Mouse (Mus musculus) limb, embryonic 14.5 days (tissue): ENCODE results near the gene Tinf2. TPM values are rescaled to one million over a fixed set of nuclear protein-coding genes. Genes with fewer than 3 reads are reported as not detected.

Experiments used
- ATAC-seq: fragments of 200-750 bp; cut with Nextera tagmentation; 2 replicates; pipeline ENCODE4 v1.8.0; 2017; ENCODE audit warnings: low read depth, moderate number of reproducible peaks, moderate TSS enrichment; ENCODE audit not compliant: low FRiP score
- DNase-seq: peaks from one replicate; pipeline ENCODE4 v3.0.0-alpha.2; 2015; ENCODE audit warnings: low spot score
- H3K27ac ChIP-seq: fragments of 300-500 bp; sonication (generic); replicated peaks from 2 replicates; pipeline ENCODE4 v1.5.1; 2014; ENCODE audit warnings: low read depth, mild to moderate bottlenecking, low read length, moderate library complexity, mixed read lengths
- H3K27me3 ChIP-seq: fragments of 300-500 bp; sonication (generic); 2 replicates; pipeline ENCODE4 v1.6.1; 2014; ENCODE audit warnings: low read length, mixed read lengths; ENCODE audit not compliant: control insufficient read depth, insufficient read depth
- H3K36me3 ChIP-seq: fragments of 300-500 bp; sonication (generic); 2 replicates; pipeline ENCODE4 v1.6.1; 2014; ENCODE audit warnings: mild to moderate bottlenecking, low read length, moderate library complexity, mixed read lengths; ENCODE audit not compliant: control insufficient read depth, insufficient read depth
- H3K4me1 ChIP-seq: fragments of 300-500 bp; sonication (generic); 2 replicates; pipeline ENCODE4 v1.6.1; 2014; ENCODE audit warnings: antibody characterized with exemption, low read length, mixed read lengths; ENCODE audit not compliant: control insufficient read depth, insufficient read depth
- H3K4me2 ChIP-seq: fragments of 300-500 bp; sonication (generic); replicated peaks from 2 replicates; pipeline ENCODE4 v1.6.1; 2014; ENCODE audit warnings: low read depth, mild to moderate bottlenecking, low read length, moderate library complexity; ENCODE audit not compliant: severe bottlenecking
- H3K4me3 ChIP-seq: fragments of 300-500 bp; sonication (generic); replicated peaks from 2 replicates; pipeline ENCODE4 v1.5.1; 2014; ENCODE audit warnings: low read length
- H3K9ac ChIP-seq: fragments of 300-500 bp; sonication (generic); 2 replicates; pipeline ENCODE4 v1.6.1; 2014; ENCODE audit warnings: mild to moderate bottlenecking, low read depth, low read length, moderate library complexity; ENCODE audit not compliant: severe bottlenecking
- H3K9me3 ChIP-seq: fragments of 300-500 bp; sonication (generic); 2 replicates; pipeline ENCODE4 v1.6.1; 2016; ENCODE audit warnings: low read length; ENCODE audit not compliant: control insufficient read depth
- POLR2A ChIP-seq: fragments of 200-500 bp; IDR thresholded peaks from 2 replicates; pipeline ENCODE4 v1.8.0; 2012; ENCODE audit warnings: inconsistent platforms, mild to moderate bottlenecking, moderate library complexity, borderline replicate concordance; ENCODE audit not compliant: insufficient read depth, insufficient read length; ENCODE audit errors: extremely low read depth
- WGBS: fragments of 180-500 bp; shearing (Covaris S2); extraction: QIAGEN DNeasy Blood & Tissue Kit; methylation state at CpG from one replicate; pipeline ENCODE4 v1.1.7; 2014; 5-methylcytosine and 5-hydroxymethylcytosine counted together
- polyA plus RNA-seq, 2 experiments: library from polyadenylated mRNA; depleted of rRNA in 1 of 2; stranded (reverse) in 1 of 2; unstranded in 1 of 2; fragments of >200 nt; fragmentation: Nextera tagmentation in 1 of 2; extraction: Ambion mirVana in 1 of 2; gene quantifications; 2 replicates each; pipeline versions ENCODE4 v1.2.1 to v1.2.3; 2012 to 2014

Gene Tinf2
- polyA plus RNA-seq, 2 experiments: 34.2 to 38.4 TPM

DNA sequence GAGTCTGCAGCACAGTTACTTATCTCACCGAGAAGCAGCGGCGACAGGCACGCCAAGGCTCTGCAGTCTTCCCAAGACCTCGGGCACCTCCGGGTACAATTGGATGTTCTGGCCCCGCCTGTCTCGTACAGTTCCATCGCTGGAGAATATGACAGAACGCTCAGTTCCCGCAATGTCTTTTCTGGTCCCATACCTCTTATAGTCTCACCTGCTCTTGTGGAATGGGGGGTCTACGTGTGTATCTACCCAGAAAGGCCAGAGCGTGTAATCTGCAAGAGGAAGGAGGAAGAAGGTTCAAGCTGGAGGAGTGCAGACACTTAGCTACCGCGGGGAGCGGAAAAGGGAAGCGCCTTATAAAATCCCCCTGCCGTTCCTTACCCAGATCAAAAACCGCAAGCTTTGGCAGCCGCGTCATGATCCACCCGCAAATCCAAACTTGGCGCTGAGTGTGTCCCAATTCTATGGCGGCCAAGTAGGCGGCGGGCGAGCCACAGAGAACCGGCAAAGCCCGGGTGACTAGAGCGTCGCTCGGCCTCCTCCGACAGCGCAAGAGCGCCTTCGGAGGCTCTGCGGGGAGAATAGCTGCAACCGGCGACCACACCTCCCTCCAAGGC lies 21.6 kb downstream of the Tinf2 start, which contains the start of gene Mdp1:
TSS of gene Mdp1 (minus strand) at position 549 of the 614 bp plus-strand sequence.
- Histone ChIP-seq H3K4me1 (peaks cover 5% of the 10 kb centered on the region), H3K4me2 (peak within 1 kb of the TSS; percentile 59), H3K27ac (peak within 1 kb of the TSS; percentile 79), H3K27me3 (no peaks in the 10 kb centered on the region), H3K4me3 (peak within 1 kb of the TSS; percentile 62), H3K36me3 (peaks cover 37% of the 10 kb centered on the region), H3K9me3 (no peaks in the 10 kb centered on the region), H3K9ac (peak within 1 kb of the TSS; percentile 68)
- under 1% methylated on average over 39 of the region's 39 CpGs for WGBS
- TF ChIP-seq POLR2A: no peak
- ATAC-seq (peak; percentile 94), DNase-seq (peak; percentile 91)

DNA sequence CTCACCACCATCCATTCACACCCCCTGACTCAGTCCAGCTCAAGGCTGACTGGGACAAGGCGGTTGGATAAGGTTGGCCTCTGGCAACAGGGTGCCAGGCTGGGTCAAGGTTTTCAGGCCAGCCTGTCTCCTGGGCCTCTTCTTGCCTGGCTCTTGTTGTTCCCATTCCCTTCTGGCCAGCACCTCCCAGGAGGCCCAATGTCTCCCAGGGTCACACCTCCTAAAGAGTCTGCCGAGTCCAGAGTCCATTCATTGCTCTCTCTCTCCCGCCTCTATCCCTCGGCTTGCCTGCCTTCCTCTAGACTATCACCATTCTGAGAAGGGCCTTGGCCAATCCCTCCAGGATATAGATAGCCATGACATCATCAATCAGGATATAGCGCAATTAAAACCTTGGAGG lies 23.6 kb downstream of the Tinf2 start:
- WGBS: 94% methylated on average over 5 of the region's 5 CpGs
- DNase-seq (no peak), ATAC-seq (no peak)
- TF ChIP-seq POLR2A: no peak
- H3K4me1 ChIP-seq: peaks cover 5% of the 10 kb centered on the region
- H3K36me3 ChIP-seq: peaks cover 28% of the 10 kb centered on the region
- H3K9ac ChIP-seq: no peak overlapping the region
- no peak overlapping the region for H3K4me3 ChIP-seq
- no peaks in the 10 kb centered on the region for H3K27me3 ChIP-seq
- H3K27ac ChIP-seq: no peak overlapping the region
- H3K9me3 ChIP-seq: no peaks in the 10 kb centered on the region
- H3K4me2 ChIP-seq: no peak overlapping the region

DNA sequence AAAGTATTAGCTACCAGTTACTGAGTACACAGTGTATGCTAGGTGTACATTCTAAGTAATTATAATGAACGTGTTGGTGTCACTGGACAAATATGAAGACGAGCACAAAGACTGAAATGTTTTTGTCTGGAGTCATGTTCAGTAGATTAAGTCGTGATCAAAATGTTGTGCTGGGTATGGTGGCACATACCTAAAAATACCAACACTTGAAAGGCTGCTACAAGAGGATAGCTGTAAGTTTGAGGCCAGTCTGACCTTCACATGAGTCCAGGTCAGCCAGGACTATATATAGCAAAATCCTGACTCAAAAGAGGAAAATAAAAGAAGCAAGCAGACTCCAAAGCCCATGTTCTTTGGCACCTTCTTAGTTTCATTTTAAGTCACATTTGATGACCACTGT lies 24.7 kb downstream of the Tinf2 start:
- no peak for TF ChIP-seq POLR2A
- WGBS: 86% methylated on average over 3 of the region's 3 CpGs
- H3K4me2 ChIP-seq: no peak overlapping the region

DNA sequence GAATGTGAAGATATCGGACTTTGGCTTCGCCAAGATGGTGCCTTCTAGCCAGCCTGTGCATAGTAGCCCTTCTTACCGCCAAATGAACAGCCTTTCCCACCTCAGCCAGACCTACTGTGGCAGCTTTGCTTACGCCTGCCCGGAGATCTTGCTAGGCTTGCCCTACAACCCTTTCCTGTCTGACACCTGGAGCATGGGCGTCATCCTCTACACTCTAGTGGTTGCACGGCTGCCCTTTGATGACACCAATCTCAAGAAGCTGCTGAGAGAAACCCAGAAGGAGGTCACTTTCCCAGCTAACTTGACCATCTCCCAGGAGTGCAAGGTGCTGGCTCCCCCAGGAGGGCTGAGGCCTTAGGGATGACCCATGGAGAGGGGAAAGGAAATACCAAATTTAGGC lies 30.1 kb downstream of the Tinf2 start:
- H3K36me3 ChIP-seq: 0 out of 2 replicates have a peak, but pooled peaks cover under 1% of the 10 kb centered on the region
- 83% methylated on average over 7 of the region's 7 CpGs for WGBS
- no peaks in the 10 kb centered on the region for H3K9me3 ChIP-seq
- no peaks in the 10 kb centered on the region for H3K27me3 ChIP-seq
- no peak overlapping the region for H3K9ac ChIP-seq
- H3K4me1 ChIP-seq: no peaks in the 10 kb centered on the region
- no peak for TF ChIP-seq POLR2A
- no peak overlapping the region for H3K4me3 ChIP-seq
- no peak for ATAC-seq
- no peak for DNase-seq
- H3K27ac ChIP-seq: no peak overlapping the region
- no peak overlapping the region for H3K4me2 ChIP-seq

More for the DNA sequence above, 24.7 kb downstream of the Tinf2 start:
- Histone ChIP-seq H3K36me3 (peaks cover 22% of the 10 kb centered on the region), H3K9ac (no peak overlapping the region), H3K27me3 (no peaks in the 10 kb centered on the region), H3K27ac (no peak overlapping the region), H3K9me3 (no peaks in the 10 kb centered on the region), H3K4me3 (no peak overlapping the region), H3K4me1 (peaks cover 5% of the 10 kb centered on the region)
- no peak for DNase-seq
- ATAC-seq: no peak

DNA sequence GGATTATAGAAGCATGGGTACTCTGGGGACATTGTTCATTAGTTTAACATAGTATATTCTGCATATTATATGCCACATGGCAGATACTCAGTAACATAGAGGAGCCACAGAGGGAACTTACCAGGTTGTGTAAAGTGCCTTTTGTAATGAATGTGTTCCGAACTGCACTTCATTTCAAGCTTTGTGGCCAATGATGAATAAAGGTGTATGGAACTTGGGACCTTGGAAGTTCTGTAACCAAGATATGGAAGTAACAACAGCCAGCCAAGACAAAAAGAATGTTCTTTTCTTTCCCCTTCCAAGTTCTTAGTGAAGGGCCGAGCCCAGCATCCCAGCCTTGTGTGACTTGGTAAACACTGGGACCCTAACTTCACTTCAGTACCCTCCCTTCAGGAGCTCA lies 31.7 kb downstream of the Tinf2 start, which contains the start of gene Tssk4:
TSS of gene Tssk4 (plus strand) at position 301 of the 400 bp plus-strand sequence.
- no peaks in the 10 kb centered on the region for H3K27me3 ChIP-seq
- H3K4me1 ChIP-seq: 0 out of 2 replicates have a peak, but pooled peaks cover under 1% of the 10 kb centered on the region
- no peak within 1 kb of the TSS for H3K4me3 ChIP-seq
- DNase-seq (no peak), ATAC-seq (no peak)
- 100% methylated on average over 2 of the region's 2 CpGs for WGBS
- H3K36me3 ChIP-seq: 0 out of 2 replicates have a peak, but pooled peaks cover 8% of the 10 kb centered on the region
- no peak within 1 kb of the TSS for H3K27ac ChIP-seq
- no peaks in the 10 kb centered on the region for H3K9me3 ChIP-seq
- no peak within 1 kb of the TSS for H3K9ac ChIP-seq
- H3K4me2 ChIP-seq: no peak within 1 kb of the TSS
- TF ChIP-seq POLR2A: no peak
